Mouse (Mus musculus) MEL (cell line): ENCODE measurements around the gene Ntng1. TPM values are rescaled to one million over a fixed set of nuclear protein-coding genes. Genes with fewer than 3 reads are reported as not detected.

Experiments
- DNase-seq: peaks from one replicate; pipeline ENCODE4 v3.0.0; 2011; ENCODE audit warnings: low read depth, low spot score
- H3K27ac ChIP-seq: 2 replicates; pipeline ENCODE4 v1.5.1; 2012; ENCODE audit warnings: low read depth, mild to moderate bottlenecking, control low read depth, low read length, moderate library complexity; ENCODE audit not compliant: control insufficient read depth
- H3K27me3 ChIP-seq, 2 experiments: fragments of 150-350 bp in 1 of 2; sonication (generic) in 1 of 2; 2 replicates each; pipeline ENCODE4 v1.6.1; 2012; ENCODE audit warnings: low read length in 2 of 2, mild to moderate bottlenecking in 2 of 2, improper control_type of control experiment in 1 of 2, moderate library complexity in 1 of 2; ENCODE audit not compliant: insufficient read depth in 2 of 2, control insufficient read depth in 1 of 2
- H3K36me3 ChIP-seq, 2 experiments: 2 replicates each; pipeline ENCODE4 v1.6.1; 2012 to 2014; ENCODE audit warnings: low read length in 2 of 2, improper control_type of control experiment in 1 of 2, inconsistent platforms in 1 of 2, mild to moderate bottlenecking in 1 of 2; ENCODE audit not compliant: insufficient read depth in 2 of 2, control insufficient read depth in 1 of 2
- H3K4me1 ChIP-seq, 2 experiments: fragments of 150-350 bp in 1 of 2; sonication (generic) in 1 of 2; 2 replicates each; pipeline ENCODE4 v1.6.1; 2012; ENCODE audit warnings: low read length in 2 of 2, improper control_type of control experiment in 1 of 2, mild to moderate bottlenecking in 1 of 2; ENCODE audit not compliant: insufficient read depth in 2 of 2, control insufficient read depth in 1 of 2
- H3K4me3 ChIP-seq, 2 experiments: fragments of 150-350 bp in 1 of 2; sonication (generic) in 1 of 2; 2 replicates each; pipeline ENCODE4 v1.5.1; 2012; ENCODE audit warnings: low read depth in 2 of 2, low read length in 2 of 2, mild to moderate bottlenecking in 2 of 2, moderate library complexity in 2 of 2, control low read depth in 1 of 2, improper control_type of control experiment in 1 of 2; ENCODE audit not compliant: control insufficient read depth in 1 of 2, insufficient read depth in 1 of 2
- H3K79me2 ChIP-seq: 2 replicates; pipeline ENCODE4 v1.6.1; 2012; ENCODE audit warnings: mild to moderate bottlenecking, low read length, moderate library complexity; ENCODE audit not compliant: control insufficient read depth, poor library complexity, insufficient read depth
- H3K9ac ChIP-seq: 2 replicates; pipeline ENCODE4 v1.6.1; 2012; ENCODE audit warnings: low read depth, mild to moderate bottlenecking, control low read depth, low read length, moderate library complexity; ENCODE audit not compliant: control insufficient read depth, poor library complexity, severe bottlenecking
- H3K9me3 ChIP-seq: fragments of 150-350 bp; sonication (generic); replicated peaks from 2 replicates; pipeline ENCODE4 v1.6.1; 2012; ENCODE audit warnings: mild to moderate bottlenecking, low read length, improper control_type of control experiment, moderate library complexity; ENCODE audit not compliant: insufficient read depth
- CHD2 ChIP-seq: IDR thresholded peaks from 2 replicates; pipeline ENCODE4 v1.6.1; 2011; ENCODE audit warnings: low read length, improper control_type of control experiment
- CTCF ChIP-seq, 3 experiments: IDR thresholded peaks in 2 of 3; conservative IDR thresholded peaks in 1 of 3; 2 replicates each; pipeline ENCODE4 v1.5.1; 2011 to 2012; ENCODE audit warnings: low read length in 3 of 3, low read depth in 2 of 3, mild to moderate bottlenecking in 2 of 3, improper control_type of control experiment in 1 of 3, inconsistent platforms in 1 of 3, mixed read lengths in 1 of 3, moderate library complexity in 1 of 3; ENCODE audit not compliant: control insufficient read depth in 1 of 3, insufficient read depth in 1 of 3, poor library complexity in 1 of 3, severe bottlenecking in 1 of 3
- E2F4 ChIP-seq: IDR thresholded peaks from 2 replicates; pipeline ENCODE4 v1.6.1; 2011; ENCODE audit warnings: low read depth, low read length, improper control_type of control experiment, borderline replicate concordance
- ELF1 ChIP-seq: IDR thresholded peaks from 2 replicates; pipeline ENCODE4 v1.6.1; 2014; ENCODE audit warnings: low read depth, mild to moderate bottlenecking, inconsistent platforms, low read length, improper control_type of control experiment, moderate library complexity
- HCFC1 ChIP-seq: IDR thresholded peaks from 2 replicates; pipeline ENCODE4 v1.6.1; 2012; ENCODE audit warnings: low read depth, mild to moderate bottlenecking, inconsistent platforms, low read length, improper control_type of control experiment, moderate library complexity
- JUND ChIP-seq: IDR thresholded peaks from 2 replicates; pipeline ENCODE4 v1.6.1; 2011; ENCODE audit warnings: low read depth, mild to moderate bottlenecking, improper control_type of control experiment, low read length
- KAT2A ChIP-seq: conservative IDR thresholded peaks from 2 replicates; pipeline ENCODE4 v1.6.1; 2012; ENCODE audit warnings: low read depth, low read length, improper control_type of control experiment, inconsistent platforms
- MAZ ChIP-seq: IDR thresholded peaks from 2 replicates; pipeline ENCODE4 v1.6.1; 2012; ENCODE audit warnings: low read depth, mild to moderate bottlenecking, inconsistent platforms, low read length, improper control_type of control experiment
- MEF2A ChIP-seq: IDR thresholded peaks from 2 replicates; pipeline ENCODE4 v1.6.1; 2014; ENCODE audit warnings: low read depth, mild to moderate bottlenecking, inconsistent platforms, low read length, improper control_type of control experiment; ENCODE audit not compliant: poor library complexity, insufficient replicate concordance, severe bottlenecking; ENCODE audit errors: extremely low read depth
- MYC ChIP-seq: IDR thresholded peaks from 2 replicates; pipeline ENCODE4 v1.6.1; 2011; ENCODE audit warnings: low read depth, mild to moderate bottlenecking, low read length, improper control_type of control experiment, moderate library complexity
- NELFE ChIP-seq: IDR thresholded peaks from 2 replicates; pipeline ENCODE4 v1.6.1; 2011; ENCODE audit warnings: low read depth, low read length, improper control_type of control experiment
- NRF1 ChIP-seq: IDR thresholded peaks from 2 replicates; pipeline ENCODE4 v1.6.1; 2014; ENCODE audit warnings: low read depth, mild to moderate bottlenecking, inconsistent platforms, low read length, improper control_type of control experiment, moderate library complexity; ENCODE audit not compliant: poor library complexity, insufficient read depth, severe bottlenecking
- POLR2A ChIP-seq, 2 experiments: IDR thresholded peaks; 2 replicates each; pipeline ENCODE4 v1.6.1; 2011 to 2012; ENCODE audit warnings: low read length in 2 of 2, mild to moderate bottlenecking in 2 of 2, control low read depth in 1 of 2, improper control_type of control experiment in 1 of 2, low read depth in 1 of 2, moderate library complexity in 1 of 2; ENCODE audit not compliant: control insufficient read depth in 1 of 2, insufficient read depth in 1 of 2, poor library complexity in 1 of 2
- POLR2AphosphoS2 ChIP-seq: IDR thresholded peaks from 2 replicates; pipeline ENCODE4 v1.6.1; 2011; ENCODE audit warnings: low read length, improper control_type of control experiment
- POLR2AphosphoS5 ChIP-seq: IDR thresholded peaks from 2 replicates; pipeline ENCODE4 v1.6.1; 2012; ENCODE audit warnings: low read depth, borderline replicate concordance, mild to moderate bottlenecking, inconsistent platforms, low read length, moderate library complexity, mixed read lengths
- RCOR1 ChIP-seq: IDR thresholded peaks from 2 replicates; pipeline ENCODE4 v1.6.1; 2012; ENCODE audit warnings: low read depth, mild to moderate bottlenecking, inconsistent platforms, low read length, improper control_type of control experiment
- SMC3 ChIP-seq: IDR thresholded peaks from 2 replicates; pipeline ENCODE4 v1.6.1; 2011; ENCODE audit warnings: low read depth, low read length, improper control_type of control experiment
- TAL1 ChIP-seq: IDR thresholded peaks from 2 replicates; pipeline ENCODE4 v1.6.1; 2012; ENCODE audit warnings: mild to moderate bottlenecking, inconsistent platforms, low read length, moderate library complexity, mixed read lengths
- TBP ChIP-seq: IDR thresholded peaks from 2 replicates; pipeline ENCODE4 v1.8.0; 2011; ENCODE audit warnings: low read depth, low read length, improper control_type of control experiment
- TCF12 ChIP-seq: IDR thresholded peaks from 2 replicates; pipeline ENCODE4 v1.6.1; 2014; ENCODE audit warnings: low read depth, mild to moderate bottlenecking, inconsistent platforms, low read length, improper control_type of control experiment, moderate library complexity
- USF1 ChIP-seq: IDR thresholded peaks from 2 replicates; pipeline ENCODE4 v1.6.1; 2014; ENCODE audit warnings: low read depth, mild to moderate bottlenecking, inconsistent platforms, low read length, improper control_type of control experiment, moderate library complexity
- USF2 ChIP-seq, 2 experiments: IDR thresholded peaks; 2 replicates each; pipeline ENCODE4 v1.6.1; 2011 to 2012; ENCODE audit warnings: improper control_type of control experiment in 2 of 2, low read length in 2 of 2, borderline replicate concordance in 1 of 2, inconsistent platforms in 1 of 2, low read depth in 1 of 2, mild to moderate bottlenecking in 1 of 2; ENCODE audit not compliant: insufficient read depth in 1 of 2
- ZKSCAN1 ChIP-seq: IDR thresholded peaks from 2 replicates; pipeline ENCODE4 v1.6.1; 2012; ENCODE audit warnings: low read depth, mild to moderate bottlenecking, inconsistent platforms, low read length, improper control_type of control experiment, moderate library complexity
- polyA plus RNA-seq, 2 experiments: library from polyadenylated mRNA; stranded (reverse) in 1 of 2; unstranded in 1 of 2; fragments of >175 nt in 1 of 2; fragments of >200 nt in 1 of 2; gene quantifications; 2 replicates each; pipeline versions ENCODE4 v1.2.1 to v1.2.4; 2012; ENCODE audit warnings: low replicate concordance in 2 of 2, low read depth in 1 of 2; ENCODE audit not compliant: insufficient read length in 2 of 2, insufficient read depth in 1 of 2, missing spikeins in 1 of 2
- total RNA-seq: library from RNA; depleted of rRNA; stranded (reverse); fragments of 300-350 nt; gene quantifications from 2 replicates; pipeline ENCODE4 v1.2.3, GENCODE M21; 2012

Ntng1 gene
- total and polyA plus RNA-seq, 3 experiments: not detected

DNA sequence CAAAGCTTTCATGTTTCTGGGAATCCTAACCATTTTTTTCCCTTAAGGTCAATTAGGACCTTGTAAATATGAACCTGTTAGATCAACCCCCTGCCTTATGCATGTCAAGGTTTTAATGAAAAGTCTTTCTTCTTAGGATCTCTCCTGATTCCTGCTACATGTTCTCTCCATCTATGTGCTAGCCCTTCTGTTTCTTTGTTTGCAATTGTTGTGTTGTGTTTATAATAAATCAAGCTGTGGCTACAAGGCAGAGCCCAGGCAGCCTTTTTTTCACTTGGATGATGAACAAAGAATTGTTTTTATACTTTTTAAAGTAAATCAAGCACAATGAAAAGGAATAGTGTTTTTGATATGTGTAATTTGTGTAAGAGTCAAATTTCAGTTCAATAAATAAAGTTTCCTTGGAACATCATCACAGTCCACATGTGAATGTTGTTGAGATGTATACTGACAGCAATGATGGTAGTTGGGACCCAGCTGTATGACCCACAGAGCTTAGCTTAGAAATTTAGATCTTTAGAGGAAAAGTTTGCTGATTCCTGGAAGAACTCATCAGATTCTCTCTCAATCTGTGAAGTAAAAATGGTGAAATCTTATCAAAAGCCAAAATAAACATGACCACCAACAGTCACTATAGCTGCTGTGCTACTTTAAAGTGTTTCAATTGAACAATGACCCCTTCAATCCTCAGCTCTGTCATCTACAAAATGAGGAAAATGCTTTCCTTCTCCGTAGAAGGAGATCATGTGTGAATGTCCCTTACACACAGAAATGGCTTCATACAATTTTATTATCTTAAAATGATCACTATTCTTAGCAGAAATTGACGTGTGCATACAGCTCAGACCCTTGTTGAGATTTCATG, 324.8 kb downstream of the Ntng1 start:
- no peak for DNase-seq
- no peak for TF ChIP-seq KAT2A
- no peak for TF ChIP-seq RCOR1
- no peak for TF ChIP-seq CTCF (IDR thresholded peaks at IDR 0.05 in 2 of 3, conservative IDR thresholded peaks at IDR 0.05 in 1 of 3; ENCODE audit: control insufficient read depth in 1 of 3, insufficient read depth in 1 of 3, low read depth in 2 of 3, low read length in 3 of 3, poor library complexity in 1 of 3, severe bottlenecking in 1 of 3)
- TF ChIP-seq MYC: no peak
- Histone ChIP-seq H3K9ac (no peak overlapping the region), H3K4me3 (no peak overlapping the region), H3K27me3 (no peaks in the 10 kb centered on the region), H3K9me3 (no peaks in the 10 kb centered on the region), H3K4me1 (no peaks in the 10 kb centered on the region), H3K36me3 (no peaks in the 10 kb centered on the region), H3K27ac (no peak overlapping the region), H3K79me2 (no peaks in the 10 kb centered on the region)

DNA sequence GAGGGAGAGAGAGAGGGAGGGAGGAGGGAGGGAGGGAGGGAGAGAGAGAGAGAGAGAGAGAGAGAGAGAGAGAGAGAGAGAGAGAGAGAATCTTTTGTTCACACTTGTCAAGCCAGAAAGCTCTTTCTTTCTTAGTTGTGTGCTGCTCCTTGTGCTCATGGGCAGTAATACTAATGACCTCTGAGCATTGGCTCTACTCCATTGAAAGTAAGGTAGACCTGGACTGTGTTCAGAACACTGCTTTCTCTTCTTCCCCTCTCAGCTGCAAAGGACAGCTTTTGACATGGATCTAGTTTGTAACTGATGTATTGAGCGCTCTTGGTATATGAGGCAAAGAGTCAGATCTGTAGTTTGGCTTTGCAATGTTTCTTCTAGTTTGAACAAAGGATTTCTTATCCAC, 334.7 kb downstream of the Ntng1 start:
- Histone ChIP-seq H3K9me3 (no peaks in the 10 kb centered on the region), H3K4me1 (no peaks in the 10 kb centered on the region), H3K9ac (no peak overlapping the region), H3K27ac (no peak overlapping the region), H3K4me3 (no peak overlapping the region), H3K27me3 (no peaks in the 10 kb centered on the region), H3K36me3 (no peaks in the 10 kb centered on the region), H3K79me2 (no peaks in the 10 kb centered on the region)
- DNase-seq: no peak
- no peak for TF ChIP-seq POLR2AphosphoS2
- TF ChIP-seq RCOR1: no peak
- no peak for TF ChIP-seq ELF1
- TF ChIP-seq POLR2AphosphoS5: no peak
- TF ChIP-seq NRF1: no peak
- no peak for TF ChIP-seq USF2 (IDR thresholded peaks at IDR 0.05; ENCODE audit: borderline replicate concordance in 1 of 2, insufficient read depth in 1 of 2, low read depth in 1 of 2, low read length in 2 of 2)
- no peak for TF ChIP-seq MEF2A

DNA sequence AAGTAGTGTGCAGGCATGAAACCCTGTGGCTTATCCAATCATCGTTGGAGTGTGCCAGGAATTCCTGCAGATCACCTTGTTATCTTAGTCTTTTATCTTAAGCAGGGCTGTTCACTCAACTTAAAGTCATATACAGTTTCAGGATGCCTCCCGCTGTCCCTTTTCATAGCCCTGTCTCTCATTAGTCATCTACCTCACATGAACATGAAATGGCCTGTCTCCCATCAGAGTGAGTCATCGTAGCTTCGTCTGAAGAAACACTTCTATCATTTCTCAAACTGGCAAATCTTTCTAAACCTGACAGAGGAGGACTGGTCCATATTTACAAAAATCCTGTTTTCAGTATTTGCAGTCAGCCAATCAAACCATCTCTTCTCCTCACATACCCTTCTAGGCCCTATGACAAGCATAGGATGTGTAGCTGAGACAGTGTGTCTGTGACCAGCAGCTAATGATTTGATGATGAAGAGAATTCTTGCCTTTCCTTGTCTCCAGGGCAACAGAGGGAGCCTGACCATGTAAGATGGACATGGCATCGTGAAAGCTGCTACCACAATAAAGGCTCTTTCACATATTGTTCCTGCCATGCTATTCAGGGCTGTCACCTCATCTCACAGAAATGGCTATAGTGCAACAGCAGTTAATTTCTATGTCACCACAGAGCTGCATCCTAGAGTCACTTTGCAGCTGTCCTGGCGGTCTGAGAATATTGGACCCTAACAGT, 336.4 kb downstream of the Ntng1 start:
- H3K79me2 ChIP-seq: no peaks in the 10 kb centered on the region
- TF ChIP-seq TBP (no peak), SMC3 (no peak), POLR2AphosphoS5 (no peak), JUND (no peak), KAT2A (no peak), TAL1 (no peak), HCFC1 (no peak), MAZ (no peak), ZKSCAN1 (no peak), NELFE (no peak), NRF1 (no peak), POLR2AphosphoS2 (no peak), USF1 (no peak), E2F4 (no peak), CHD2 (no peak), ELF1 (no peak), TCF12 (no peak), POLR2A (IDR thresholded peaks at IDR 0.05; ENCODE audit: control insufficient read depth in 1 of 2, insufficient read depth in 1 of 2, low read depth in 1 of 2, low read length in 2 of 2, poor library complexity in 1 of 2) (no peak)
- H3K27me3 ChIP-seq: no peaks in the 10 kb centered on the region
- no peaks in the 10 kb centered on the region for H3K9me3 ChIP-seq
- H3K36me3 ChIP-seq: no peaks in the 10 kb centered on the region
- H3K4me3 ChIP-seq: no peak overlapping the region
- H3K27ac ChIP-seq: no peak overlapping the region
- H3K9ac ChIP-seq: no peak overlapping the region
- no peak for DNase-seq
- H3K4me1 ChIP-seq: no peaks in the 10 kb centered on the region
